ENCODE assay signal across 15 mouse cellular contexts in the genomic region with DNA sequence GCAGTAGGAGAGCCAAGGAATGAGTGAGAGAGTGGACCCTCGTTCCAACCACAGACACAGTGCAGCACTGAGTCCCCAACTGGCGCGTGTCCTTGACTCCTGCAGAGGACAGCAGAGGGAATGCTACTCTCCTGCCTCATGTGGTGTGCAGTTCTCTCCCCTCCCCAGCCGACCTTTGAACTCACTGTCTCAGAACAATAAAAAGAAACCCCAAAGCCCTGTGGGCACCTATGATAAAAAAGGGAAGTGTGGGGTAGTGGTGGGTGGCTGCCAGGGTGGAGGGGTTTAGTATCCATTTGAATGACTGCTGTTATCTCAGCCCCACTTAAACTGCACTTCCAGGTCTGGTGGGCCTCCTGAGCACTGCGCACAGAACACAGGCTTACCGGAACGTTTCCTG. TPM values are rescaled to one million over a fixed set of nuclear protein-coding genes. Genes with fewer than 3 reads are reported as not detected.
A peak's percentile ranks its signal among the peaks of the same experiment; 100 is the strongest.
DNase-seq lines count a peak whose midpoint lies in the region; ATAC-seq lines count a peak whose summit lies in the region.
"Had no signal": no experiment of that assay in that cellular context is flagged by ENCODE, and none has a peak within 500 bp of the region (broad histone marks: within the 10 kb centered on the region; RNA-seq: fewer than 3 reads in every experiment).

No protein-coding gene starts in this region.

- H3K27me3 ChIP-seq in heart, embryonic 14.5 days (ENCODE audit: control insufficient read depth, insufficient read depth, low read length), result no peaks in the 10 kb centered on the region
- H3K27me3 ChIP-seq: neural tube, embryonic 15.5 days had no signal

- intact Hi-C loops in heart, postnatal 10 days (cut with DNase I), result loop anchor here (10.0 kb wide), 1 partner anchor 527 kb away; no protein-coding TSS in a partner anchor

- H3K4me2 ChIP-seq in heart, embryonic 14.5 days (ENCODE audit: low read length), result peak overlapping the region; percentile 23
- H3K4me2 ChIP-seq: neural tube, embryonic 15.5 days had no signal

- no peak for ATAC-seq in heart, embryonic 14.5 days (ENCODE audit: insufficient number of reproducible peaks, insufficient read depth, low FRiP score, low read depth)
- ATAC-seq: hindbrain, postnatal 0 days had no signal

- no peaks in the 10 kb centered on the region for H3K9me3 ChIP-seq in heart, embryonic 14.5 days (ENCODE audit: control insufficient read depth, low read length)
- H3K9me3 ChIP-seq: embryonic facial prominence, embryonic 10.5 days; midbrain, embryonic 10.5 days; neural tube, embryonic 15.5 days had no signal

- H3K9ac ChIP-seq in heart, embryonic 14.5 days (ENCODE audit: low read length), result no peak overlapping the region; the same call in 1 of the 2 replicates
- H3K9ac ChIP-seq: neural tube, embryonic 15.5 days had no signal

- WGBS in heart, embryonic 14.5 days, result 42% methylated on average over 7 of the region's 7 CpGs

- no peak overlapping the region for H3K4me3 ChIP-seq in heart, embryonic 14.5 days (ENCODE audit: control insufficient read depth in 1 of 2, insufficient read depth in 1 of 2, low read depth in 1 of 2, low read length in 2 of 2)
- H3K4me3 ChIP-seq: embryonic facial prominence, embryonic 10.5 days; midbrain, embryonic 10.5 days; neural tube, embryonic 15.5 days had no signal

- peaks cover 29 to 59% of the 10 kb centered on the region in 2 experiments for H3K4me1 ChIP-seq in heart, embryonic 14.5 days (ENCODE audit: control insufficient read depth in 2 of 2, insufficient read depth in 2 of 2, low read length in 2 of 2)

- H3K27ac ChIP-seq in heart, embryonic 14.5 days (replicated peaks in 1 of 2; ENCODE audit: control insufficient read depth in 1 of 2, insufficient read depth in 1 of 2, low read depth in 2 of 2, low read length in 2 of 2), result peak overlapping the region; percentile 28 to 90
- H3K27ac ChIP-seq: embryonic facial prominence, embryonic 10.5 days; hindbrain, postnatal 0 days; kidney, postnatal 0 days; midbrain, embryonic 10.5 days; neural tube, embryonic 15.5 days had no signal

- DNase-seq in heart, adult 8-10 months (ENCODE audit: low spot score), result no peak
- DNase-seq in A20 (ENCODE audit: low read depth, low spot score) (peak; percentile 70), ES-CJ7 (ENCODE audit: low read depth, low spot score) (peak; percentile 54)
- peak; percentile 20 to 23 for DNase-seq in heart, postnatal 10 days
- DNase-seq in right cerebral cortex, postnatal 10 days (ENCODE audit: low spot score in 2 of 2), result no peak
- no peak for DNase-seq in Muller cell, postnatal 12 days (ENCODE audit: inconsistent ontology term)
- no peak for DNase-seq in frontal cortex, postnatal 14 days (ENCODE audit: low spot score in 2 of 2)
- DNase-seq: adrenal gland, postnatal 25 days; thymus, adult 18-20 months had no signal

- H3K36me3 ChIP-seq in heart, embryonic 14.5 days (ENCODE audit: control insufficient read depth, insufficient read depth, low read length), result no peaks in the 10 kb centered on the region
- H3K36me3 ChIP-seq: neural tube, embryonic 15.5 days had no signal

RNA-seq across cellular contexts. Expression of a gene that starts 4.4 kb away (rescaled TPM):
- polyA plus RNA-seq in heart, embryonic 14.5 days (2014; fragmentation: Nextera tagmentation; extraction: Ambion mirVana), result 11.6 and 12.3 TPM in 2 replicates
- total RNA-seq in heart, adult 8-10 months (2022), result 10 to 100 TPM; 15.9 to 18.0 (median 17.4) TPM
- 10 to 100 TPM; 14.5 to 16.9 TPM for total RNA-seq in heart, postnatal 10 days (2021)

RNA-seq across cellular contexts. Expression of a gene that starts 26.1 kb away (rescaled TPM):
- polyA plus RNA-seq in heart, embryonic 14.5 days (2014; fragmentation: Nextera tagmentation; extraction: Ambion mirVana), result 24.2 and 24.6 TPM in 2 replicates
- total RNA-seq in heart, adult 8-10 months (2022), result under 1 TPM; 0.56 to 0.75 (median 0.63) TPM
- 1 to 10 TPM; 4.9 to 5.1 TPM for total RNA-seq in heart, postnatal 10 days (2021)

RNA-seq across cellular contexts. Expression of a gene that starts 26.3 kb away (rescaled TPM):
- 126 and 131 TPM in 2 replicates for polyA plus RNA-seq in heart, embryonic 14.5 days (2014; fragmentation: Nextera tagmentation; extraction: Ambion mirVana)
- 10 to 100 TPM; 65.4 to 79.4 (median 70.2) TPM for total RNA-seq in heart, adult 8-10 months (2022)
- total RNA-seq in heart, postnatal 10 days (2021), result 10 to 100 TPM; 50.0 to 54.3 TPM

RNA-seq across cellular contexts. Expression of a gene that starts 31.2 kb away (rescaled TPM):
- polyA plus RNA-seq in heart, embryonic 14.5 days (2014; fragmentation: Nextera tagmentation; extraction: Ambion mirVana), result 0.66 and 0.75 TPM in 2 replicates
- under 1 TPM; 0.35 to 0.46 (median 0.39) TPM for total RNA-seq in heart, adult 8-10 months (2022)
- total RNA-seq in heart, postnatal 10 days (2021), result under 1 TPM; 0.62 to 0.67 TPM

RNA-seq across cellular contexts. Expression of a gene that starts 45.7 kb away (rescaled TPM):
- polyA plus RNA-seq in heart, embryonic 14.5 days (2014; fragmentation: Nextera tagmentation; extraction: Ambion mirVana), result 84.8 and 88.3 TPM in 2 replicates
- total RNA-seq in heart, adult 8-10 months (2022), result 10 to 100 TPM; 57.7 to 67.7 (median 62.0) TPM
- 10 to 100 TPM; 37.2 to 39.5 TPM for total RNA-seq in heart, postnatal 10 days (2021)

Comparison
In these comparisons a context has a peak if more than half of its experiments do, and no peak if none do; other contexts are left out.
1. DNase-seq: peak in A20 (single experiment), ES-CJ7 (single experiment) and heart, postnatal 10 days (2 of 2); none in heart, adult 8-10 months (single experiment), right cerebral cortex, postnatal 10 days (0 of 2), Muller cell, postnatal 12 days (single experiment) and frontal cortex, postnatal 14 days (0 of 2).